Mouse (Mus musculus): ENCODE results near the gene Iqsec2. TPM values are rescaled to one million over a fixed set of nuclear protein-coding genes. Genes with fewer than 3 reads are reported as not detected.

Gene Iqsec2
- polyA plus RNA-seq, 2 experiments, result 1.1 to 1.3 TPM

DNA sequence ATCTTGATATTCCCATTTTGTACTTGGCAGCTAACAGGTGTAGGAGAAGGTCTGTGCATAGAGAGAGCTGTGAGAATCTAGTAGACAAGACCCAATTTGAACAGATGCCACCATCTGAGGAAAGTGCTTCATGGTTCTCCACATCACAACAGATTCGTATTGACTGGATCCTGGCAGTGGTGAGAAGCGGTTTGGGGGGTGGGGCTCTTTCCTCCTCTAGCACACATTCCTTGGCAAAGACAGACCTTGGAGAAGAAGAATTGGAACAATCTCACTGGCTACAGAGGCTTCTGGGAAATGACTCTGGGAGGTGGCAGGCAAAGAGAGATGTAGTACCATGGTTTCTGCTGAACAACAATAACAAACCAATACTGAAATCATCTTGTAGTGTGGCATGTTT, 8.9 kb upstream of the Iqsec2 start:
- ATAC-seq (ENCODE audit: insufficient read depth), result no peak
- H3K4me2 ChIP-seq (ENCODE audit: low read depth), result no peak overlapping the region
- WGBS (ENCODE audit: insufficient replicate concordance), result 59% methylated on average over 2 of the region's 2 CpGs
- H3K27me3 ChIP-seq (ENCODE audit: control insufficient read depth, insufficient read depth, low read length), result peaks cover 2% of the 10 kb centered on the region
- no peaks in the 10 kb centered on the region for H3K4me1 ChIP-seq (replicated peaks; ENCODE audit: control insufficient read depth in 2 of 2, insufficient read depth in 2 of 2, low read length in 1 of 2)
- H3K36me3 ChIP-seq (replicated peaks; ENCODE audit: control insufficient read depth, insufficient read depth, low read depth), result no peaks in the 10 kb centered on the region
- no peak overlapping the region for H3K9ac ChIP-seq (replicated peaks)
- no peak overlapping the region for H3K27ac ChIP-seq
- H3K9me3 ChIP-seq (ENCODE audit: control insufficient read depth, low read length), result no peaks in the 10 kb centered on the region
- no peak overlapping the region for H3K4me3 ChIP-seq (ENCODE audit: insufficient read depth in 1 of 2, low read depth in 2 of 2, low read length in 2 of 2)
- TF ChIP-seq EP300 (IDR thresholded peaks at IDR 0.05; ENCODE audit: low read depth), result no peak
- TF ChIP-seq CTCF (IDR thresholded peaks at IDR 0.05; ENCODE audit: low read depth), result no peak
- DNase-seq (ENCODE audit: low read depth in 3 of 3, low spot score in 3 of 3), result no peak

DNA sequence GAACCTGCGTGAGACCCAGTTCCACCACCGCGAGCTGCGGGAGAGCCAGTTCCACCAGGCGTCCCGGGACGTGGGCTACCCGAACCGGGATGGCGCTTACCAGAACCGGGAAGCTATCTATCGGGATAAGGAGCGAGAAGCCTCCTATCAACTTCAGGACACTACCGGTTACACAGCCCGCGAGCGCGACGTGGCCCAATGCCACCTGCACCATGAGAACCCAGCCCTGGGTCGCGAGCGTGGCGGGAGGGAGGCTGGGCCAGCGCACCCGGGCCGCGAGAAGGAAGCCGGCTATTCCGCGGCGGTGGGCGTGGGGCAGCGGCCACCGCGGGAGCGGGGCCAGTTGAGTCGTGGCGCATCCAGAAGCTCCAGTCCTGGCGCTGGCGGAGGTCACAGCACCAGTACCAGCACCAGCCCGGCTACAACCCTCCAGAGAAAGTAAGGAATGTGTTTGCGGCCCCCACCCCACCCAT, 710 bp downstream of the Iqsec2 start:
- H3K36me3 ChIP-seq (replicated peaks; ENCODE audit: control insufficient read depth, insufficient read depth, low read depth), result no peaks in the 10 kb centered on the region
- H3K4me1 ChIP-seq (replicated peaks; ENCODE audit: control insufficient read depth in 2 of 2, insufficient read depth in 2 of 2, low read length in 1 of 2), result no peaks in the 10 kb centered on the region
- 10% methylated on average over 41 of the region's 42 CpGs for WGBS (ENCODE audit: insufficient replicate concordance)
- DNase-seq (ENCODE audit: low read depth in 3 of 3, low spot score in 3 of 3) (no peak), ATAC-seq (ENCODE audit: insufficient read depth) (no peak)
- no peaks in the 10 kb centered on the region for H3K9me3 ChIP-seq (ENCODE audit: control insufficient read depth, low read length)
- H3K27me3 ChIP-seq (ENCODE audit: control insufficient read depth, insufficient read depth, low read length), result peaks cover 37% of the 10 kb centered on the region
- H3K27ac ChIP-seq, result no peak overlapping the region
- peak overlapping the region; percentile 50 for H3K4me2 ChIP-seq (ENCODE audit: low read depth)
- H3K9ac ChIP-seq (replicated peaks), result no peak overlapping the region
- TF ChIP-seq CTCF (IDR thresholded peaks at IDR 0.05; ENCODE audit: low read depth), result no peak
- TF ChIP-seq EP300 (IDR thresholded peaks at IDR 0.05; ENCODE audit: low read depth), result no peak
- peak overlapping the region; percentile 48 to 50 for H3K4me3 ChIP-seq (ENCODE audit: insufficient read depth in 1 of 2, low read depth in 2 of 2, low read length in 2 of 2)

GRCm38 (mm10) chrX:152146150-152146549, 2.1 kb downstream of the Iqsec2 start:
- H3K4me2 ChIP-seq (ENCODE audit: low read depth), result no peak overlapping the region
- WGBS (ENCODE audit: insufficient replicate concordance), result 26% methylated on average over 1 of the region's 1 CpGs
- DNase-seq (ENCODE audit: low read depth in 3 of 3, low spot score in 3 of 3) (no peak), ATAC-seq (ENCODE audit: insufficient read depth) (no peak)
- no peak overlapping the region for H3K4me3 ChIP-seq (ENCODE audit: insufficient read depth in 1 of 2, low read depth in 2 of 2, low read length in 2 of 2)
- no peaks in the 10 kb centered on the region for H3K4me1 ChIP-seq (replicated peaks; ENCODE audit: control insufficient read depth in 2 of 2, insufficient read depth in 2 of 2, low read length in 1 of 2)
- no peaks in the 10 kb centered on the region for H3K36me3 ChIP-seq (replicated peaks; ENCODE audit: control insufficient read depth, insufficient read depth, low read depth)
- TF ChIP-seq CTCF (IDR thresholded peaks at IDR 0.05; ENCODE audit: low read depth), result no peak
- TF ChIP-seq EP300 (IDR thresholded peaks at IDR 0.05; ENCODE audit: low read depth), result no peak
- H3K27me3 ChIP-seq (ENCODE audit: control insufficient read depth, insufficient read depth, low read length), result peaks cover 37% of the 10 kb centered on the region
- no peak overlapping the region for H3K27ac ChIP-seq
- H3K9ac ChIP-seq (replicated peaks), result no peak overlapping the region
- H3K9me3 ChIP-seq (ENCODE audit: control insufficient read depth, low read length), result no peaks in the 10 kb centered on the region

GRCm38 (mm10) chrX:152146691-152147090, 2.6 kb downstream of the Iqsec2 start:
- H3K9ac ChIP-seq (replicated peaks), result no peak overlapping the region
- no peak overlapping the region for H3K27ac ChIP-seq
- ATAC-seq (ENCODE audit: insufficient read depth) (no peak), DNase-seq (ENCODE audit: low read depth in 3 of 3, low spot score in 3 of 3) (no peak)
- no peaks in the 10 kb centered on the region for H3K9me3 ChIP-seq (ENCODE audit: control insufficient read depth, low read length)
- 53% methylated on average over 2 of the region's 2 CpGs for WGBS (ENCODE audit: insufficient replicate concordance)
- H3K4me2 ChIP-seq (ENCODE audit: low read depth), result no peak overlapping the region
- TF ChIP-seq CTCF (IDR thresholded peaks at IDR 0.05; ENCODE audit: low read depth) (no peak), EP300 (IDR thresholded peaks at IDR 0.05; ENCODE audit: low read depth) (no peak)
- peaks cover 37% of the 10 kb centered on the region for H3K27me3 ChIP-seq (ENCODE audit: control insufficient read depth, insufficient read depth, low read length)
- no peaks in the 10 kb centered on the region for H3K4me1 ChIP-seq (replicated peaks; ENCODE audit: control insufficient read depth in 2 of 2, insufficient read depth in 2 of 2, low read length in 1 of 2)
- no peaks in the 10 kb centered on the region for H3K36me3 ChIP-seq (replicated peaks; ENCODE audit: control insufficient read depth, insufficient read depth, low read depth)
- H3K4me3 ChIP-seq (ENCODE audit: insufficient read depth in 1 of 2, low read depth in 2 of 2, low read length in 2 of 2), result no peak overlapping the region

DNA sequence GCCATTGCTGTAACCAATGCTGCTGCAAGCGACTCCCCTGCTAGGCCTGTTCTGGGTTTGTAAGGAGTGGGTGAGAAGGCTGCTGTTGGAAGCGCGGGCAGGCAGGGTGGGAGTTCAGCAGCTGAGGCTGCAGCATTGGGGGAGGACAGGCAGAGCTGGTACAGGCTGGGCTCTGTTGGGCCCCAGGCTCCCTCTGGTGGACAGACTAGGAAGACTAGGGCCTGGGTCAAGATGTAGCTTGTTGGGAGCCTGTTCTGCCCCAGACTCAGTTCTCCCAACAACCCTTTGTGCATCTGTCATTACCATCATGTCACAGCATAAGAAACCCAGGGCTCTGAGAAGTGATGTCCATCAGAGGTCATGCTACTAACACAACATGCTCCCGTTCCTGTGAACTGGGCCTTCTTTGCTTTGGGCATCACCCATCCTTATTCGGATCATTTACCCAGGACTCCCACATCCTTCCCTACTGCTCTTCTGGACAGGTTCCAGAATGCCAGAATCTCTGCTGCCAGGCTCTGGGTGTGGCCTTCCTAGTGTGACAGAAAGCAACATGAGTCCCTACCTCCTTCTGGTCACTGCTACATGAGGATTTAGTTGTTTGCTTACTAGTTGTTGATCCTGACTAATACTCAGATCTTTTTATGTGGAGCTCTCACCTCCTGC, 3.5 kb downstream of the Iqsec2 start:
- TF ChIP-seq CTCF (IDR thresholded peaks at IDR 0.05; ENCODE audit: low read depth) (peak; percentile 79), EP300 (IDR thresholded peaks at IDR 0.05; ENCODE audit: low read depth) (no peak)
- Histone ChIP-seq H3K36me3 (replicated peaks; ENCODE audit: control insufficient read depth, insufficient read depth, low read depth) (no peaks in the 10 kb centered on the region), H3K9ac (replicated peaks) (no peak overlapping the region), H3K27ac (no peak overlapping the region), H3K27me3 (ENCODE audit: control insufficient read depth, insufficient read depth, low read length) (peaks cover 35% of the 10 kb centered on the region), H3K4me1 (replicated peaks; ENCODE audit: control insufficient read depth in 2 of 2, insufficient read depth in 2 of 2, low read length in 1 of 2) (no peaks in the 10 kb centered on the region), H3K4me2 (ENCODE audit: low read depth) (no peak overlapping the region), H3K4me3 (ENCODE audit: insufficient read depth in 1 of 2, low read depth in 2 of 2, low read length in 2 of 2) (no peak overlapping the region), H3K9me3 (ENCODE audit: control insufficient read depth, low read length) (no peaks in the 10 kb centered on the region)
- DNase-seq (ENCODE audit: low read depth in 3 of 3, low spot score in 3 of 3), result peak in 1 of 3 experiments; percentile 9
- ATAC-seq (ENCODE audit: insufficient read depth), result no peak
- WGBS (ENCODE audit: insufficient replicate concordance), result 26% methylated on average over 5 of the region's 5 CpGs
